Mouse (Mus musculus) naive thymus-derived CD4-positive, alpha-beta T cell, adult 2 months (primary cell): Measurements from ENCODE around the gene Pard6b.
"Not testable (repeated sequence)": the region's sequence is repeated elsewhere in the genome, so short reads cannot be mapped to it uniquely, and the experiment has no call there.

Source experiments
- DNase-seq: peaks from one replicate; pipeline ENCODE4 v3.0.0-alpha.2; 2011; ENCODE audit warnings: low read depth

Pard6b gene

GRCm38 (mm10) chr2:168080431-168081246 lies at the start of gene Pard6b:
Pard6b (plus strand) TSS chr2:168081004.
- peak; percentile 99 for DNase-seq

- DNase-seq = no peak
These were observed 49.0 kb upstream of the Pard6b start for GRCm38 (mm10) chr2:168031842-168032241.

DNA sequence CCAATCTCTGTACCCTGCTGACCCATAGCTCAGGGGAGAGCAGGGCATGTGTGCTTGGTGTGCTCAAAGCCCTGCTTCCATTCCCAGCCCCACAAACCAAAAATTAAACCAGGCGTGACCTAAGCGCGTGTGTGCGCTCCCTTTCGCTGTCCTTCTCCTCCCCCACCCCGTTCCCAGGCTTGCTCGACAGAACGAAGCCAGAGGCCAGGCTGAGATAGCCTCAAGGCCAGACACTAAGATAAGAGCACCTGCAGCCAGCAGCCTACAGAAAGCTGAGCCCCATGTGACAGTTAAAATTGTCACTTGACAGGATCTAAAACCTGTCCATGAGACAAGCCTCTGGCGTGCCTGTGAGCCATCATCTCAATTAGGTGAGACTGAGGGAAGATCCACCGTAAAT lies 46.9 kb upstream of the Pard6b start:
- DNase-seq = no peak

DNA sequence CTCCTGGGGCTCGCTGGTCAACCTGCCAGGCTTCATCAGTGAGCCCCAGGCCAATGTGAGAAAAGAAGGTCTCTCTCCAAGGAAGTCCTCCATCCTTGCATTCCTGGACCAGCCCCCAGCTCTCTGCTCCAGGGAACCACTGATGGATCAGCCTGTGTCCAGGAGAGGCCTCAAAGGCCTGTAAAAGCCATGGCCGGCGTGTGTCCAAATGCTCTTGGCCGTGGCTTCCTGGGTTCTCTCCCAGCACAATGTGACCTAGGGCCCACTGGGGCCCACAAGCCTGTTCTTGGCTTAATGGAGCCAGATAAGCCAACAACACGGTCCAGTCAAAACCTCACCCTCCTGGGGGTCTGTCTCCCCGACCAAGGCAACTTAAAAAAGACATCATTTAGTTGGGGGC lies 44.9 kb upstream of the Pard6b start:
- no peak for DNase-seq

- no peak for DNase-seq
These were observed 43.7 kb upstream of the Pard6b start for GRCm38 (mm10) chr2:168037063-168037462.

DNA sequence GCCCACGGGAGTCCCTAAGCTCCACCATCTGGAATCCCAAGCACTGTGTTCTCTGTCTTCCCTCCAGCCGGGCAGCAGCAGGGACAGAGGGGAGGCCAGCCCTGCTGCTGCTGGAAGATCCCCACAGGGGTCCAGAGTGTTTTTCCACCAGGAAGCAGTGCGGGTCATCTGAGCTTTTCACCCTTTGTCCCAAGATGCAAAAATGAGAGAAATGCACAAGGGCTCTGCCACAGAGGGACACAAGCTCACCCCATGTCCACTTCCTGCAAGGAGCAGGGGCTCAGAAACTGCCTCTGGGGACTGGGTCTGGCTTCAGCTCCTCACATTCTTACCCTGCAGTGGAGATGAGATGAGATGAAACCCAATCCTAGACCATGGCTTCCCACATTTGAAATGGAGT lies 40.1 kb upstream of the Pard6b start:
- no peak for DNase-seq

GRCm38 (mm10) chr2:168042019-168042418 lies 38.8 kb upstream of the Pard6b start:
- DNase-seq = no peak

DNA sequence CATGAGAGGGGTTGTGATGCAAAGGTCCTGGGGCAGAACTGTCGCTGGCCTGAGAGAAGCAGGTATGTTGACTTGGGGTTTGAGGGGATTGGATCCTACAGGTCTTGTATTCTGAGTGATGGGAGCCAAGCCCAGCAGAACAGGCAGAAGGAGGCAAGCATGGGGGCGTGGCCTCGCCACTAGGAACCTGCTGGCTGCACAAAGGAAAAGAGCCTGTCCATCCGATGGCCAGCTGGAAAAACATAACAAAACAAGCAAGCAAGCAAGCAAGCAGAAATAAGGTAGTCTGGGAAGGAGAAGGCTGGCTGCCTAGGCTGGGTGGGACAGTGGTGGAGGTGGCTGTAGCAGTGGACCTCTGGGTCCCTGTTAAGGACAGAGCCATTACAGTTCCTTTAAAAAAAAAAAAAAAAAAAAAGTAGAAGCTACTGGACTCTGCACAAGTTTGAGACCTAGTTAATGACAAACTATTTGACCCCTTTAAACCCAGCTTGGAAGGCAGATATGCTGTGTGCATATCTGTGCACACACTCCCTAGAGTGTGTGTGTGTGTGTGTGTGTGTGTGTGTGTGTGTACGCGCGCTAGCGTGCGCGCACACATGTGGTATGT lies 36.0 kb upstream of the Pard6b start:
- DNase-seq = no peak

- no peak for DNase-seq
These were observed 35.4 kb upstream of the Pard6b start for GRCm38 (mm10) chr2:168045357-168045756.

DNA sequence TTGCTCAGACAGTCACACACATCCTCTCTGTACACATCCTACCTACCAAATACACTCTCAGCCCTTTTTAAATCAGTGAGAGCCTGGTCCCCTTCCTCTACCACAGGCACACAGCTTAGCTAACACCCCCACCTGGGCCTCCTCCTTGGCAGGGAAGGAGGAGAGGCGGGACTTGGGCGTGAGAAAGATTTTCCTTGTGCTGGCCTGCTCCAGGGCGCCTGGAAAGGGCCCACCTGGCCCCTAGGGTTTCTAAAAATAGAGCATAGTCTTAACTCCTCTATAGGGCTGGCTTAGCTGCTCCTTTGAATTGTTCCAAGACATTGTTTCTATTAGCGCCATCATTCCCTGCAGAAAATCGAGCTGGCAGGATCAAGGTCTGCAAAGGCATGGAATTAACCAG lies 35.0 kb upstream of the Pard6b start:
- no peak for DNase-seq

DNA sequence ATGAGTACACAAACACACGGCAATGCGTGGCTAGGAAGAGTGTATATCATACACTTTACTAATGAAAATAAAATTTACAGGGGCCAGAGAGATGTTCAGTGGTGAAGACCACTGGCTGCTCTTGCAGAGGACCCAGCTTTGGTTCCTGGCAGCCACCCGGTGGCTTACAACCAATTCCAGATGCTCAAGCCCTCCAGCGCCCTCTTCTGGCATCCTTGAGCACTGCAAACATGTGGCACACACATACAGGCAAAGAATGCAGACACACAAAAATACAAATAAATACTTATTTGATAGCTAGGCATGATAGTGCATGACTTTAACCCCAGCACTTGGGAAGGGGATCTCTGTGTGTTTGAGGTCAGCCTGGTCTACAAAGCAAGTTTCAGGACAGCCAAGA lies 34.3 kb upstream of the Pard6b start:
- DNase-seq = no peak

DNA sequence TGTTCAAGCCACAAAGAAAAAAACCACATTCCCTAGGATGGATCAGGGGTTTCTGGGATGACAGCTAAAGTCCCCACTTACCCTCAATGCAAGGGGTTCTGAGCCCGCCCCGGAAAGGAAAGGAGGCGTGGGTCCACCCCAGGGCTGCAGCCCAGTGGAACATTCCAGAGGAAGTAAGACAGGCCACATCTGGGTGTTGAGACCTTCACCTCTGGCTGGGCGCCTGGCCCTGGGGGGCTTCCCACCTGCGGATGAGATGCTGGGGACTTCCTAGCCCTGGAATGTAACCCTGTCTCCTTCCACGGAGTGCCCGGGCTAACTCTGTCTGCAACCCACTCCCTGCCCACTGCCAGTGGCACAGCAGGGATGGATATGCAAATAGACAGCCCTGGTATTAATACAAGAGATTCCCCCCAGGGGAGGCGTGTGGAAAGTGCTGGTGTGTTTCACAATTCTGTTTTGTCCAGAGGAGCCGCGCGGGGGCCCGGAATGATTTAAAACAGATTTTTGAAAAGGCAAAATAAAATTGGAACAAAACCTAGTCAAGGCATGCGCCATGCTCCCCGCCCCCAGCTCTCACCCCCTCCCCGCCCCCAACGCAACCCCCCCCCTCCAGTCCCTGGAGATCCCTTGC lies 31.7 kb upstream of the Pard6b start:
- DNase-seq = no peak

GRCm38 (mm10) chr2:168050000-168050942 lies 30.5 kb upstream of the Pard6b start:
- no peak for DNase-seq

DNA sequence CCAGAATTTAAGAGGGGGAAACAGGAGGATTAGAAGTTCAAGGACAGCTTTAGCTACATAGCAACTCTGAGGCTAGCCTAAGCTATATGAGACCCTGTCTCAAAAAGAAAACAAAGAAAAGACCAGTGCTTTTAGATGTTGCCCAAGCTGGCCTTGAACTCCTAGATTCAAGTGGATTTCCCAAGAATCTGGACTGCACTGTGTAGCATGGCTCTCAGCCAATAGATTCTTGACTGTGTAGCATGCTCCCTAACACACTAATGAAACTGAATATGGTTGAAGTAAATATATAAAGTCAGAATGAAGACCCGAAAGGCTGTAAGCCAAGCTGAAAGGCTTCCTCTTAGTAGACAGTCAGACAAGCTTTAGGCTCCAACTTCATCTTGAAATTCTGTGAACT lies 28.6 kb upstream of the Pard6b start:
- DNase-seq = no peak

- DNase-seq = peak; percentile 37
These were observed 28.1 kb upstream of the Pard6b start for GRCm38 (mm10) chr2:168052689-168053088.

- DNase-seq = no peak
These were observed 26.7 kb upstream of the Pard6b start for GRCm38 (mm10) chr2:168054142-168054541.

DNA sequence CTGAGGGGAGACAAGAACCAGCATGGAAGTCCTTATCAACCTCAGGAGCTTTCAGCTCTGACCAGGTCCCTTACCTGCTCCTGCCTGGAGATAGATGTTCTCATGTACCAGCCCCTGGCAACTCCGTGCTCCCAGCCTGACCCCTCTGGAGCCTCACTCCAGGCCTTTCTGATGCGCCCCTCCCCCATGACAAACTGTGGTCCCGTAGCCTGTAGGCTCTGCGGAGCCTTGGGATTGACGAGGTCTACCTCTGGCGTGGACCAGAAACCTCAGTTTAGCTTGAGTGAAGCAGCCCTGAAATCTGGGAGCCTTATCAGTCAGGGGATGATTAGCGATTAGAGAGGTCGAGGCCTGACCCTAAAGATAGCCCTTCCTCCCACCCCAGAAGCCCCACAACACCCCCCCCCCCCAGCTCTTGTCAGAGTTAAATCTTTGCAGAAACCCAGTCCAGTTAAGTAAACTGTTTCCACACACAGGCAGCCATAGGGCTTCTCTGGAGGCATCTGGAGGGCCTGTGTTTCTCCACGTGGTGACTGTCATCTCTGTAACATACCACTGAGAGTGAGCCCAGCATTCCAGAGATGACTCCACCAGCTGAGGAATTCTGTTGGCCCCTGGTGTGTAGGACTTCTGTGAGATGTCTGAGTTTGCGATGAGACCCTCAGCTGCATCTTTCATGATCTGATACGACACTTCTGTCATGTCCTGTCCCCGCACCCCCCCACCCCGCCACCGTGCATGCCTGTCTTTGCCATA lies 24.7 kb upstream of the Pard6b start:
- DNase-seq = no peak

DNA sequence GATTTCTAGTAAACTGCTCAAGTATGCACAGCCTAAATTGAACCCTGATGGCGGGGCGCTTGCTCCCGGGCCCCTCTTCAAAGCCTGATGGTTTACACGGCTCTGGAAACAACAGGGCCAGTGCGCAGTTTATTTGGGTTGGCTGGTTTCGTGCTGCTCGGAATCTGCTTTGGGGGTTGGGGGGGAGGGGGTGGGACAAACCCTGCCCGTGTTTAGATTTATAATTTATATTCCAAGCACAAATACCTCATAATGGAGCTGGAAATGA lies 24.2 kb upstream of the Pard6b start:
- no peak for DNase-seq

- not testable (repeated sequence) for DNase-seq
These were observed 22.9 kb upstream of the Pard6b start for GRCm38 (mm10) chr2:168057876-168058275.

DNA sequence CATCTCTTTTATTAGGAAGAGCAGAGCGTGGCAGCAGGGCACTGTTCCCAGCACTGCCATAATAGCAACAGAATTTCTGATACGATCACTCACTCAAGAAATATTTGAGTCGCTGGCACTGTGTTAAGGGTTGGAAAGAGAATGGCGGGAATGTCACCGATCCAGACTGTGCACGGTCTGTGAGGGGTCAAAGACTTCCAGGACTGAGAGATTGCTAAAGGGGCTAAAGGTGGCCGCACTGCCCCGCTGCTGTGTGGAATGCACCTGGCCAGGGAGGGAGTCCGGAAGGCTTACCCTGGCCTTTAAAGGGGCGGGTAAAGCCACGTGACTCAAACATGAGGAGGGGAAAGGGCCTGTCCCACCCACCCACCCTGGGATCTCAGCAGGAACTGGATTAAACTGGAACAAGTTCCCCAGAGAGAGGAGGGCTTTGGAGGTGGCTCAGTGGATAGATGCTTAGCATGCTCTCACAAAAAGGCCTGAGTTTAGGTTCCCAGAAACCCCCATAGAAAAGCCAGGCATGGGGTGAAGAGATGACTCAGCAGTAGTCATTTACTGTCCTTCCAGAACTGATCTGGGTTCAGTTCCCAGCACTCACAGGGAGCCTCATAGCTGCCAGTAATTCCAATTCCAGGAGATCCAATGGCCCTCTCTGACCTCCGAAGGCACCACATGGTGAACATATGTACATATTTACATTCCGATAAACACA lies 22.2 kb upstream of the Pard6b start:
- no peak for DNase-seq

DNA sequence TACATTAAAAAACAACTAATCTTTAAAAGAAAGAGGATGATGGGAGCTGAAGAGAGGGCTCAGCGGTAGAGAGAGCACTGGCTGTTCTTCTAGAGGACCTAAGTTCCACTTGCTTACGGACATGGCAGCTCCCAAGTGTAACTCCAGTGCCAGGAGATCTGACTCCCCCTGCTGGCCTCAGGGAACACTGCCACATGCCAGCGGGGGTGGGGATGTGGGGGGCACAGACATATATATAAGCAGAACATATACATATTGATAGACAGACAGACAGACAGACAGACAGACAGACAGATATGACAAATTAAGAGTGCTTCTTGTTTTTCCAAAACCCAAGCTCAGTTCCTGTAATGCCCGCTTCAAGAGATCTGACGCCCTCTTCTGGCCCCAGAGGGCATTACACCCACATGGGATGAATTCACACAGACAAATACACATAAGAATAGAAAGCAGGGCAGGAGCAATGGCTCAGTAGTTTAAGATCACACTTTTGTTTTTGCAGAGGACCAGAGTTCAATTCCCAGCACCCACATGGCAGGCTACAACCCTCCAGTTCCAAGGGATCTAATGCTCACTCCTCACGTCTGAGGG lies 21.5 kb upstream of the Pard6b start:
- no peak for DNase-seq
